Mouse (Mus musculus) neural tube, embryonic 12.5 days (tissue): ENCODE measurements around the gene Gm10160. TPM values are rescaled to one million over a fixed set of nuclear protein-coding genes. Genes with fewer than 3 reads are reported as not detected.

Source experiments
- polyA plus RNA-seq: library from polyadenylated mRNA; unstranded; fragments of >200 nt; fragmentation: Nextera tagmentation; extraction: Ambion mirVana; gene quantifications from 2 replicates; pipeline ENCODE4 v1.2.1, GENCODE M21; 2016

The Gm10160 gene
- polyA plus RNA-seq, 1 experiment from 2014 or later = not detected

Other genes starting within 250 kb of the Gm10160 start
- gene Homer2, start 148.3 kb downstream of the Gm10160 start, polyA plus RNA-seq = 21.9 and 24.7 TPM in 2 replicates
- gene Ramac, start 92.9 kb downstream of the Gm10160 start, polyA plus RNA-seq = 110 and 112 TPM in 2 replicates
- 40.0 and 41.7 TPM in 2 replicates for gene 3110040N11Rik, start 66.3 kb downstream of the Gm10160 start, polyA plus RNA-seq
- 102 and 108 TPM in 2 replicates for gene Btbd1, start 26.4 kb downstream of the Gm10160 start, polyA plus RNA-seq
- gene Tm6sf1, start 3.2 kb upstream of the Gm10160 start, polyA plus RNA-seq = 14.5 and 16.6 TPM in 2 replicates
- 57.1 and 57.4 TPM in 2 replicates for gene Hdgfl3, start 78.7 kb upstream of the Gm10160 start, polyA plus RNA-seq
- gene Bnc1, start 136.5 kb upstream of the Gm10160 start, polyA plus RNA-seq = 1.4 and 2.4 TPM in 2 replicates